Mouse (Mus musculus) fat pad, adult 2 months (tissue): ENCODE data around the gene Cryzl2.

Source experiments
- DNase-seq: peaks from one replicate; pipeline ENCODE4 v3.0.0-alpha.2; 2011; ENCODE audit warnings: low read depth, low spot score; ENCODE audit errors: extremely low read depth

Cryzl2 gene

DNA sequence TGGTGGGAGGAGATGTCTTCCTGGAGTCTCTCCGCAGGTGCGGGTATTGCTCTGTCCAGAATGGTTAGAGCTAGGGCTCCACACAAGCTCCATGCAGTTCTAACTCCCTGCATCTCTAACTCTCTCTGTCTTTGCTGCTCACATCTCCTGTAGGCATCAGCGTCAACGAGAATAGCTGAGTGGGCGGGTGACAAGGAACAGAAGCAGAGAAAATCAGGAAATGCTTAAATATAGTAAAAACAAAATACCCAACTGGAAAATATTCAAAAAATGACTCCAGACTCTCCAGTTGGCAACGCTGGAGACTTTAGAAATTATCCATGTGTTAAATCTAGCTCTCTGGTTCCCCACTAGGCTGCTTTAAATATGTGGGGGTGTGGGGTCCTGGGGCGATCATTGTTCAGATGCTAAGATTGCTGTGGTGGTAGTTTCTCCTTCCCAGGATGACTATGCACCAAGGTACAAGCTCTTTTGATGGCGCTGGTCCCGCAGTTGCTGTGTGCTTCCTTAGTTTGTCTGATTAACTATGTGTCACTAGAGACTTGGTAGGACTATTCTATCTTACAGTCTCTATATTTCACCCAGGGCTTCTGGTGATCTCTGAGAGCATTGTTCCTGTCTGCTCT, 12.5 kb downstream of the Cryzl2 start:
- no peak for DNase-seq

DNA sequence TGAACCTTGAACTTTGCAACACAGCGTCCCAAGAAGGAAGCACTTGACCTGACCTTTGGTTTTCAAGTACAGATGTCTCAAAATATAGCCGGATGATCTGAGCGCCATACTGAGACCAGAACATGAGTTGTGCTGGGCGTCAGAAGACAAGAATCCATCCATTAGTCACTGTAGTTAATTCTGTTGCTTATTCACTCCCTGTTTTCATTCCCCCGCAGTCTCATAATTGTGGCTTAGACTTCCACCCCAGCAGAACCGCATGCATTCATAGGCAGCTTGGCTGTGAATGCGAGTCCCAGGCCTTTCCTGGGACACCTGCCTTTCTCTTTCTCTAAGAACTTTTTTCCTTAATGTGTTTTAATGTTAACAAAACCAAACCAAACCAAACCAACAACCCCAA, 14.3 kb downstream of the Cryzl2 start:
- DNase-seq, result no peak

DNA sequence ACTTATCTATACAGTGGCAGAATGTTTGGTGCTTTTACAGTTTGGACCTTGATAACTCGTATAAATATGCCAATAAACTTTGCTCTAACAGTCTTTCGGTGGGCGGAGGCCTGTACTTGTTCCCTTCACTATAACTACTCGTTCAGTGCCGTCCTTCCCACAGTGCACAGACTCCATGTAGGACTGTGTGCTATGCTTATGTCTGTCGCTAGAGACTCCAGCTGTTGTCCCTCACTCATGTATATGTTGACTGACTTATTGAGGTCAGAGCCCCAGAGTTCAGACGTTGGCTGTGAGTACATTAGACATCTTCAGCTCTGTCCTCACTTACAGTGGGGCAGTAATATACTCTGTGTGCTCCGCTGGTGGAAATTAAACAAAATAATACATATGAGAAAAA, 16.5 kb downstream of the Cryzl2 start:
- DNase-seq, result no peak

DNA sequence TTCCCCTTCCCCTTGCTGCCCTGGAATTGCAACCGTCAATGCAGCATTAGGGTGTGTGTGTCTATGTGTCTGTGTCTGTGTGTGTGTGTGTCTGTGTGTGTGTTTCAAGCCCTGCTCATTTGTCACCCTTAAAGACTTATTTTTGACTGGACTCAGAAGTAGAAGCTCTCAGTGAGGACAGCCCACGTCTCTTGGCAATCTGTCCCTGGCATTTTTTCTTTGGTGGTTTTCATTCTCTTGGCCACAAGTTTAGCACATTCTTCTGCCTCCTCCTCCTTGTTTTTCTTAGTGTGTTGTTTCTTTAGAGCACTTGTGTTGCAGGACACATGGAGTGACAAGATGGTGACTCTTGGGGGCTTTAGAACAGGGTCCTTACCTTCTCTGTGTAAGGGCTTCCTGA, 17.9 kb downstream of the Cryzl2 start:
- DNase-seq, result no peak

DNA sequence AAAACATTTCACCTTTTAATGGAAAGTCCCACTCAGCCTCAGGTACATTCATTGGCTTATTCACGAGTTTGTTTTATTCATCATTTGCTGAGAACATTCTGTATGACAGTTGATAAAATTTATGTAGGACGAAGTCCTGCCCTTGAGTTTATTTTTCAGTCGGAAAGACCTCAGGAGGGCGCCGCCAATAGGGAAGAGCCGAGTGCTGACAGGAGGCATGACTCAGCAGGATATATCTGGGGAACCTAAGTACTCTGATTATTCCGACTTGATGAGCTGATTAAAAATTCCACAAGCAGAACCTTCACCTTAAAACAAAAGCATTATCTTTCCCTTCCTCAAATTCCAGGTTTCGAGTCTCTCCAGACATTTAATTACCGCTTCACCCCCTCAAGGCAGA, 21.7 kb downstream of the Cryzl2 start:
- no peak for DNase-seq

DNA sequence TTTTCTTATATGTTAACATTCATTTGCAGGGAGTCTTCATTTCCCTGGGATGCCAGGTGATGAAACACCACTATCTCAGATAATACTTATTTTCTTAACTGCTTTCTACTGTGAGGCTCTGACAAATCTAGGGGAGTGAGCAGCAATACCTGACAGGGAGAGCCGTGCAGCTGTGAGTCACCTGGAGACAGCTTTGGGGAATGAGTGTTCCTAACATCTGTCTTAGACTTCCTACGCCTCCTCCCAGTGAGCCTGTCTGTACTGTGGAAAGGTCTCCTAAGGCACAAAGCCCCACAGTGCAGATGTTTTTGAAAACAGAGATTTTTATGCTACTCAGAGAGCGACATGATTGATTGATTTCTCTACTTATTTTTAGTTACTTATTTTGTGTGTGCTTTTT, 22.5 kb downstream of the Cryzl2 start:
- DNase-seq, result no peak

DNA sequence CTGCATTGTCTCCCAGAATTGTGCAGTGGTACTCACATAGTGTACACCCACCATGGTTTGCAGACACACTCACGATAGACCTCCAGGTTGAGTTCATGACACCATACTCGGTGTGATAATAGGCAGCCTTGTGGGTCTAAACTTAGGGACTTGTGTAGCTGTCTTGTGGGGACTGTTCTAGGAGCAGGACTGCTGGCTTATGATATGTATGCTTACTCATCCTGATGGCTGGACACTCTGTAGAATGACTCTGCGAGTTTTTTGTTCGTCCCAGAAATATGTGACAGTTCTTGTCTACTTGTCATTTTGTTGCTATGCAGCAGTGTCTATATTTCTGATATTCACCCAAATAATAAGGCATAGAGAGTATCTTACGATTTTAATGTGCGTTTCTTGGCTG, 23.3 kb downstream of the Cryzl2 start:
- DNase-seq, result no peak

DNA sequence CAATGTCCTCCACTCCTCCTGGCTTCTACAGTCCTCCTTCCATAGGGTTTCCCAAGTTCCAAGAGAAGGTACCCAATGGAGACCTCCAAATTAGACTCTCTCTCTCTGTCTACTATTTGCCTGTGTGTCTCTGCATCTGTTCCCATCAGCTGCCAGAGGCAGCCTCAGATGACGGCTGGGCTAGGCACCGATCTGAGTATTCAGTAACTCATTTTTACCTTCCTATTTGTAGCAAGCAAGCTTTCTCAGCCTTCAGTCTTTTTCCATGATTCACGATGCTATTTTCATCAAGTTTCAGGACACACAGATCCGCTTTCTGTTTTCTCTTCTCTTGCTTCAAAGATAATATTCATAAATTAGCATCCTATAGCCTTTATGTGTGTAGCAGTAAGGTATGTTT, 25.8 kb downstream of the Cryzl2 start:
- no peak for DNase-seq

DNA sequence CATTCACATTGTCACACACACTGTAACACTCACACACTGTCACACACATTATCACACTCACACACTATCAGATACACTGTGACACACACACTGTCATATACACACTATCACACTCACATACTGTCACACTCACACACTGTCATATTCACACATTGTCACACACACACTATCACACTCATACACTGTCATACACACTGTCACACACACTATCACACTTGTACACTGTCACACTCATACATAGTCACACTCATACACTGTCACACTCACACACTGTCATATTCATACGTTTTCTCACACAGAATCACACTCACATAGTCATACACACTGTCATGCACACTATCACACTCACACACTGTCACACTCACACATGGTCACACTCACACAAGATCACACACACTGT, 42.3 kb downstream of the Cryzl2 start:
- no peak for DNase-seq

DNA sequence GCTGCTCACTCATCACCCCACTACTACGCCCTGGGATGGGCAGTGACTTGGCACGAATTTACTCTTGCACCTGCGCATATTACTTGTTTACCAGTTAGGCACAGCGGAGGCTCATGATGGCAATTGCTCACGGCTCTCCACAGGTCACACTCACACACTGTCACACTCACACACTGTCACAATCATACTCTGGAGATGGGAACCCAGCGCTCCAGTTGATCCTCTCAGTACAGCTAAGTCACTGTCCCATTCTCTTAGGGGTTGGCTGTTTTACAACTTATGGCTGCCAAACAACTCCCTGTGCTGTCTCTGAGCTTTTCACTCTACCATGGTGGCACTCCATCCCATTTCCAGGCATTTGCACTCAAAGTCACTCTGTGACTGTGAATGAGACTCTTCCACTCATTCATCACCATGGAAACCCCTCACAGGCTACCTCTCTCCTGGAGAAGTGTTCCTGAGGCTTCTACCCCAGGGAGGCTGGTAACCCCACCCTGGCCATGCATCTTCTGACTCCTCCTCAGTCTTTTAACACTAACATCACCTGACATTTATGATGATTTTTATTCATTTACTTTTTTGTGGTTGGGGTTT, 43.1 kb downstream of the Cryzl2 start:
- DNase-seq, result no peak

DNA sequence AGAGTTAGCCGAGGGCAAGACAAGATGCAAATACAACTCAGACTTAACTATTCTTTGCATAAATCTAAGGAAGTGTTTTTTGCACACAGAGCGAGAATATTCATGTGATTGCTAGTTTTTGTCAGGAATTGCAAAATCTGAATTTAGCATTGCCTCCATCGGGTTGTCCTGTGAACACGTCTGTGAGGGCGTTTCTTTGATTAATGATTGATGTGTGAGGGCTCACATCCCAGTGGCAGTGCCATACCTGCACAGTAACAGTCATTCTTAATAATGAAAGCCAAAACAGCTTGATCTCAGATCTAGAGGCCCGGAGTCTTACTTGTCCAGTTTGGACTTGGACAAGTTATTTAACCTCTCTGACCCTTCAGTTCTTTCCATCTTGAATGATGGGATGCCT, 44.7 kb downstream of the Cryzl2 start:
- DNase-seq, result no peak

DNA sequence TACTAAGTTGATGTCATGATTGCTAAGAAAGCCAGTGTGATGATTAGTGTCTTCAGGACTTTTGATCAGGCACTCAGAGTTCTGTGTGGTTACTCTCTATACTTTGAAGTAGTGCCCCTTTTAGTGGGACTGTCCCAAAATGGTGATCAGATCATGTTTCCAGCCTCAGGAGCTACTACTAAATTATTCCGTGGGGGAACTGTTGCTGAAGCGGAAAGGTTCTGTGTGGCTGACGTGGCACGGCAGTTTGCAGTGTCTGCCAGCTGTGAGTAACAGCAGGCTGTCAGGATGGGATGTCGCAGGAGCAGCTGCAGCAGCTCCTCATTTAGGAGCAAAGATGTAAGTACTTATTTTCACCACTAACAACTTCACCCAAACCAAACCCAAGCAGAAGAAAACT, 48.1 kb downstream of the Cryzl2 start, which contains the start of gene Sec16b:
Gene Sec16b, plus strand, starts transcription at position 207 of the 400 bp plus-strand sequence.
- DNase-seq, result no peak

DNA sequence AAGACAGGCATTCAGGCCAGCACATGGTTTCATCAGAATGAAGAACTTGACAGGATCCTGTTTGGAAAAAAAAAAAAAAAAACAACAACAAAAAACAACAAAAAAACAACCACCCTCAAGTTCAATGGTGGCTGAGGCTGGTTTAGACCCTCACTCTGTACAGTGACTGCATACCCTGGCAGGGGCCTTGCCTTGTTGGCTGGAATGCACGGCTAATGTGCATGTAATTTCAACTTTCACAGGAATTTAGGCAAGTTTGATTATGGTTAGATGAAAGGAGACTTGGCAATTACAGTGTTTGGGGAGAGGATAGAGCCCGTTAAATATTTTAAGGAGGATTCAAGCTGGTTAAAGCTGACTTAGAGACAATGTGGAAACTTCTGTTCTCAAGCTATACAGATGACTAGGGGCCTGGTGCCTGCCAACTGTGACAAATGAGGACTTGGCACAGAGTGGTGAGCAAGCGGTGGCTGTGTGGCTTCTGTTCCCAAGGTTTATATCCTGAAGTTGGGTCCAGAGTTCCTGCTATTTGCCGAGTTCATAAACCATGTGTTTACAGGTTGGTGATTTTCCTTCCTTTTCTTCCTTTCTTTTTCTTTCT, 48.7 kb downstream of the Cryzl2 start:
- DNase-seq, result no peak

DNA sequence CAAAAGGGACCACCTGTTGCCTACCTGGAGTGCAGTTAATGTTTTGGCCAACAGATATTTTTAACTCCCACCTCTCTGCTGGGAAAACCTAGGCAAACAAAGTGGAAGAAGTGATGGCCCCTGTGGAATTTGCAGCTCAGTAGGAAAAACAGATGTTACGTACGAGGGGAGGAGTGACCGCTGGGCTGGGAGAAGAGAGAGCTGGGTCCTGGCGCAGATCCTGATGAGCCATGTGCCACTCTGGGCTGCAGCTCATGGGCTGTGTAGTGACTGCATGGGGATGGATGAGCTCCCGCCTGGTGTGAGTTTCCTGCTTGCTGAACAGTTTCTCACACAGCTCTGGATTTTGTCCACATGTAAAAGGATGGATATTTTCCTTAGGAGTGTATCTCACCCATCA, 49.4 kb downstream of the Cryzl2 start:
- DNase-seq, result no peak

DNA sequence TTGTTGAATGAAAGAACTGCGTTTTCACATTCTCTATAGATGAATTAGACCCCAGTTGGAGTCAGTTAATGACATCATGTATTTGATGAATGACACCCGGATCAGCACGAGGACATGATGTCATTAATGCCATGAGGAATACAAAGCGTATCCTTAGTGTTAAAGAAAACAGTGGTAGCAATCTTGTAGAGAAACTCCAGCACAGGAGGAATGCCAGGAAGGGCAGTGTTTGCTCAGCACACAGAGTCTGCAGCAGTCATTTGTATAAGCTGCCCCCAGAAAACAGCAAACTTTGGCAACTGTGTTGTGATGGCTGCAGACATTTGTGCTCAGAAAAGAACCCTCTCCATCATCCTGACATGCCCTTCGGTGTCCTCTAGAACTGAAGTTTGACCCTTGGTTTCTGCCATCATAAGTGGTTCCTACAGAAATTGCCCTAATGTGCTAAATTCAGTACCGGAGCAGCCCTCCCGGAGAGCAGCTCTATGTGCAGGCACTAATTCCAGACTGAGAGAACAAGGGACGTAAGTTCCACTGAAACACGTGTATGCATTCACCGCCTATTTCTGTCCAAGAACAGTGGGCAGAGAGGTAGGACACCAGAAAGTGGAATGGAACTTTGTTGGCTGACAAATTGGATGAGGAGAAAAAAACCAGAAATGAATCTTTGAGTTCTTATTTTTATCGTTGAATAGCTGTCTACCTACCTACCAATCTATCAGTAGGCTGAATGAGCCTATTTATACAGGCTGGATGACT, 54.5 kb downstream of the Cryzl2 start:
- DNase-seq, result no peak

DNA sequence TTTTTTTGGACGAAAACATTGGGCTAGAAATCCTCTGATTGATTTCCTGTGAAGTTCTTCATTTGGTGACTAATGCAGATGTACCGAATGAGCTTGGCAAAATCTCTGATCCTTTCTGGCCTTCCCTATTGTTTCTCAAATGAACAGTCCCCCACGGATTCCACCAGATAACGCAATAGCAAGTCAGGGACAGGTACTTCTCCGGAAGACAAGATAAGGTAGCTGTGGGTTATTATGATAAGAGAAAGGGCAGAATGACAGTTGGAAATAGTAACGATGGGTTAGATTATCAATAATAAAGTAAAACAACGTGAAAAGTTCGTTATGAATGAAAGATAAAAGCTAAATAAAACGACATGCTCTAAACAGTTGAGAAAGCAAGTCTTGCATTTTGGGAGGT, 55.2 kb downstream of the Cryzl2 start:
- no peak for DNase-seq

DNA sequence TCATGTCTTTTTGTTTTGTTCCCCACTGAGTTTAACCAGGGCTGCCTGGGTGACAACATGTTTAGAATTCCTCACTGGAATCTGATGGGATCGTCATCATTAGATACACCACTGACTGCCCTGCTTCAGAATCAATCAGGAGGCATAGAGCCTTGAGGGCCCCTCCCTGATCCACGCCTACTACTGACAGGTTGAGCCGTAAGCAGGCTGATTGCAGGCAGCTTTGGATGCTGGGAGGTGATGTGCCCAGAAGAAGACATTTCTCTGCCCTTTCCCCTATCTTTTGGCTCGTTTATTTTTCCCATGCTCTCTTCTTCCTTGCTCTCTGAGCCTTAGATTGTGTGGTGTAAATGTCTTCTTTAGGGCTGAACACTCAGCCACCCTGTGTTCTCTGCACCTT, 55.9 kb downstream of the Cryzl2 start:
- no peak for DNase-seq

DNA sequence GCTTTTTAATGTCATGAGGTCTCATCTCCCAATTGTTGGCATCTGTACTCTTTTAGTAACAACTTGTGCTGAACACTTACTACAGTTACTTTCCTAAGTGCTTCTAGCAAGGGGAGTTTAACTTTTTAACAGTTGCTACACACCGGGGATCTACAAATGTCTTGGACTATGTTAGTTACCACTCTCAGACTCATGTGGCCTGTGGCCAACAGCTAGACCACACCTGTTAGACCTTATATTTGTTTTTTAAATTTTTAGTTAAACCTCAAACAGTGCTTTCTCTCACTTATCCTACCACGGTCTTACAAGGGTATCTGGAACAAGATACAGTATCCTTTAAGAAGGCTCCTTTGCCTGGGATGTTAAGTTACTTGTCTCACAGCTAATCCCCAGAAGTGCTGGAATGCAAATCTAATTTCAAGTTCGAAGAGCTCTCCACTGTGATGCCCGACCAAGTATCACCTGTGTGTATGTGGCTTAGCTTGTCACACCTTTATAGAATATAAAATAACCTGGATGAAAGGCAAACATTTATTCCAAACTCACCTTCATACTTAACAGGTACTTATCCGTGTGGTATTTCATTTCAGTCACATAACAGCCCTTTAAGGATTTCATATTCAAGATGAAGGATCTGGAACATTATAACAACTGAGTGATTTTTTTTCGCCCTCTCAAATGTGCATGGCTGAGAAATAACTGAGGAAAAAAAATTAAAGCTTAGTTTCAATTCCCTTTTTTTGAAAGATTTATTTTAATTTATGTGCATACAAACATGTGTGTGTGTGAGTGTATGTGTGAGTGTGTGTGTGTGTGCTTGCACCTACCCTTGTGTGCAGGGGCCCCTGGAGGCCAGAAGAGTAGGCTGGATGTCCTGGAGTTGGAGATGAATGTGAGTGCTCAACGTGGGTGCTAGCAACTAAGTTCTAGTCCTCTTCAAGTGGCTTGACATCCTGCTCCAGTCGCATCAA, 58.7 kb downstream of the Cryzl2 start:
- no peak for DNase-seq

DNA sequence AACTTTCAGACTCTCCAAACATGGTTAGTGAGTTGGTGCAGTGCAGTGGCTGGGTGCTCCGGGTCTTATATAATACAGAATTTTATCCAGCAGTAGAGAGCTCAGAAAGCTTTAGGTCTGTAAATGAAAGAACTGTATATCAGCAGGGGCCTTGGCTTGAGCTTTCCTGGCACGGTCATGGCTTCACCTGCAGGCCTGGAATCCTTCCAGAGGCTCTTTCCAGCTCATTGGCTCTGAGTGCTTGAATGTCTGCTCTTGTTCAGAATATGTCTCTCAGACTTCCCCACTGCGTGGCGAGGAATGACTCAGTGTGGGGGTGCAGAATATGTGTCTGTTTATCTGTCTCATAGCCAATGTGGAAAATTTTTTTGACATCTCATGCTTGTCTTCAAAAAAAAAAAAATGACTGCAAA, 59.7 kb downstream of the Cryzl2 start:
- peak; percentile 31 for DNase-seq

DNA sequence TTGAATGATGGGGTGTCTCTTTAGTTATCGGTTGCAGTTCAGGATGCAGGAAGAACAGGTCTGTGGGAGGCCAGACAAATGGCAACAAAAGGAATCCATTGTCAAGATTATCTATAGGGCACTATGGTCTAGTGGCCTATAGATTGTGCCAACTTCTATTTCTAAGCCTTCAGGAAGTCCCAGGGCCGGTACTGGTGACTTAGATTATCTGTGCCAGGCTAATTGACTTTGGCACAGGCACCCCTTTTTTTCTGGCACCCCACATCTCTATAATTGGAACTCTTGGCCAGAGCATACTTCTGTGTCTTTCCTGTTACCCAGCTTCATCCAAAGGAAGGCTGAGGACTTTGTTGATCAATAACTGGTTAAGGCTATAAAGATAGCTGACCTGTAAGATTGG, 61.0 kb downstream of the Cryzl2 start:
- DNase-seq, result peak; percentile 42

DNA sequence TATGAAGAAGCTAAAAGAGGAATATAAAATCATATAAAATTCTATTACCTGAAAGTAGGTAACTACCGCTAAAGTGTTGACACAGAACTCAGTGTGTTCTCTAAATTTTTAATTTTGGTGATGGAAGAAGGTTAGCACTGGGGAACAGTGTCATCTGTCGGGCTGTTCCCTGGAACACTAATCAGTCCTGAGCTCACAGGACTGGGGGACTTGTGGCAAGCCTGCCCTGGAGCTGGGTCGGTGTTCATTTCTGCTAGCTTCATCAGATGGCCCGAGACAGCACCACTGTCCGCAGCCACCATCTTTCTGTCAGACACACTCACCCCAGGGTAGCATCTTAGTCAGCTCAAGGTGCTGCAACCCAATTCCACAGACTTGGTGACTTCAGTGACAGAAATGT, 63.9 kb downstream of the Cryzl2 start:
- DNase-seq, result no peak
